Mouse (Mus musculus): ENCODE measurements around the gene Ppp6r3. TPM values are rescaled to one million over a fixed set of nuclear protein-coding genes. Genes with fewer than 3 reads are reported as not detected.

Ppp6r3 gene
- polyA plus RNA-seq, 1 experiment from 2014 or later = 68.7 TPM

- Histone ChIP-seq H3K9me3 (ENCODE audit: control insufficient read depth, low read depth, low read length) (no peaks in the 10 kb centered on the region), H3K9ac (replicated peaks; ENCODE audit: low read depth, low read length) (no peak overlapping the region), H3K4me1 (ENCODE audit: control insufficient read depth, insufficient read depth, low read length) (0 out of 2 replicates have a peak, but pooled peaks cover 4% of the 10 kb centered on the region), H3K4me2 (replicated peaks; ENCODE audit: low read depth, low read length) (no peak overlapping the region), H3K36me3 (ENCODE audit: control insufficient read depth, insufficient read depth, low read length) (peaks cover 2% of the 10 kb centered on the region; the same call in 1 of the 2 replicates), H3K4me3 (ENCODE audit: low read depth, low read length) (no peak overlapping the region), H3K27me3 (ENCODE audit: control insufficient read depth, insufficient read depth, low read length) (no peaks in the 10 kb centered on the region), H3K27ac (ENCODE audit: low read length) (no peak overlapping the region)
- WGBS = 97% methylated on average over 14 of the region's 14 CpGs
- ATAC-seq (ENCODE audit: insufficient number of reproducible peaks, insufficient read depth, low FRiP score, low read depth) = no peak
These were observed 42.8 kb downstream of the Ppp6r3 start for GRCm38 (mm10) chr19:3532717-3533260.

- Histone ChIP-seq H3K27ac (ENCODE audit: low read length) (no peak overlapping the region), H3K4me3 (ENCODE audit: low read depth, low read length) (no peak overlapping the region), H3K9me3 (ENCODE audit: control insufficient read depth, low read depth, low read length) (no peaks in the 10 kb centered on the region), H3K9ac (replicated peaks; ENCODE audit: low read depth, low read length) (no peak overlapping the region), H3K4me2 (replicated peaks; ENCODE audit: low read depth, low read length) (no peak overlapping the region), H3K27me3 (ENCODE audit: control insufficient read depth, insufficient read depth, low read length) (no peaks in the 10 kb centered on the region), H3K36me3 (ENCODE audit: control insufficient read depth, insufficient read depth, low read length) (peaks cover 17% of the 10 kb centered on the region), H3K4me1 (ENCODE audit: control insufficient read depth, insufficient read depth, low read length) (0 out of 2 replicates have a peak, but pooled peaks cover 4% of the 10 kb centered on the region)
- no peak for ATAC-seq (ENCODE audit: insufficient number of reproducible peaks, insufficient read depth, low FRiP score, low read depth)
- 84% methylated on average over 3 of the region's 3 CpGs for WGBS
These were observed 45.8 kb downstream of the Ppp6r3 start for GRCm38 (mm10) chr19:3529781-3530180.

GRCm38 (mm10) chr19:3528646-3529045 lies 46.9 kb downstream of the Ppp6r3 start:
- Histone ChIP-seq H3K4me1 (ENCODE audit: control insufficient read depth, insufficient read depth, low read length) (0 out of 2 replicates have a peak, but pooled peaks cover 4% of the 10 kb centered on the region), H3K27me3 (ENCODE audit: control insufficient read depth, insufficient read depth, low read length) (no peaks in the 10 kb centered on the region), H3K36me3 (ENCODE audit: control insufficient read depth, insufficient read depth, low read length) (peaks cover 20% of the 10 kb centered on the region), H3K4me2 (replicated peaks; ENCODE audit: low read depth, low read length) (no peak overlapping the region), H3K4me3 (ENCODE audit: low read depth, low read length) (no peak overlapping the region), H3K27ac (ENCODE audit: low read length) (no peak overlapping the region), H3K9ac (replicated peaks; ENCODE audit: low read depth, low read length) (no peak overlapping the region), H3K9me3 (ENCODE audit: control insufficient read depth, low read depth, low read length) (no peaks in the 10 kb centered on the region)
- WGBS = 86% methylated on average over 4 of the region's 4 CpGs
- no peak for ATAC-seq (ENCODE audit: insufficient number of reproducible peaks, insufficient read depth, low FRiP score, low read depth)

- H3K36me3 ChIP-seq (ENCODE audit: control insufficient read depth, insufficient read depth, low read length) = peaks cover 23% of the 10 kb centered on the region
- no peak overlapping the region for H3K9ac ChIP-seq (replicated peaks; ENCODE audit: low read depth, low read length)
- H3K27me3 ChIP-seq (ENCODE audit: control insufficient read depth, insufficient read depth, low read length) = no peaks in the 10 kb centered on the region
- no peak overlapping the region for H3K4me3 ChIP-seq (ENCODE audit: low read depth, low read length)
- H3K4me2 ChIP-seq (replicated peaks; ENCODE audit: low read depth, low read length) = no peak overlapping the region
- no peaks in the 10 kb centered on the region for H3K9me3 ChIP-seq (ENCODE audit: control insufficient read depth, low read depth, low read length)
- 98% methylated on average over 4 of the region's 4 CpGs for WGBS
- no peak for ATAC-seq (ENCODE audit: insufficient number of reproducible peaks, insufficient read depth, low FRiP score, low read depth)
- H3K4me1 ChIP-seq (ENCODE audit: control insufficient read depth, insufficient read depth, low read length) = 0 out of 2 replicates have a peak, but pooled peaks cover 4% of the 10 kb centered on the region
- H3K27ac ChIP-seq (ENCODE audit: low read length) = no peak overlapping the region
These were observed 48.0 kb downstream of the Ppp6r3 start for GRCm38 (mm10) chr19:3527531-3527930.

GRCm38 (mm10) chr19:3519471-3520169 lies 55.9 kb downstream of the Ppp6r3 start:
- no peak overlapping the region for H3K27ac ChIP-seq (ENCODE audit: low read length)
- no peak for ATAC-seq (ENCODE audit: insufficient number of reproducible peaks, insufficient read depth, low FRiP score, low read depth)
- no peaks in the 10 kb centered on the region for H3K27me3 ChIP-seq (ENCODE audit: control insufficient read depth, insufficient read depth, low read length)
- no peak overlapping the region for H3K4me2 ChIP-seq (replicated peaks; ENCODE audit: low read depth, low read length)
- H3K4me3 ChIP-seq (ENCODE audit: low read depth, low read length) = no peak overlapping the region
- H3K9me3 ChIP-seq (ENCODE audit: control insufficient read depth, low read depth, low read length) = no peaks in the 10 kb centered on the region
- whole genome bisulfite sequencing = 91% methylated on average over 4 of the region's 4 CpGs
- peaks cover 51% of the 10 kb centered on the region; the same call in 1 of the 2 replicates for H3K36me3 ChIP-seq (ENCODE audit: control insufficient read depth, insufficient read depth, low read length)
- no peaks in the 10 kb centered on the region for H3K4me1 ChIP-seq (ENCODE audit: control insufficient read depth, insufficient read depth, low read length)
- no peak overlapping the region for H3K9ac ChIP-seq (replicated peaks; ENCODE audit: low read depth, low read length)

- Histone ChIP-seq H3K4me2 (replicated peaks; ENCODE audit: low read depth, low read length) (no peak overlapping the region), H3K9ac (replicated peaks; ENCODE audit: low read depth, low read length) (no peak overlapping the region), H3K36me3 (ENCODE audit: control insufficient read depth, insufficient read depth, low read length) (peaks cover 64% of the 10 kb centered on the region), H3K9me3 (ENCODE audit: control insufficient read depth, low read depth, low read length) (no peaks in the 10 kb centered on the region), H3K4me1 (ENCODE audit: control insufficient read depth, insufficient read depth, low read length) (no peaks in the 10 kb centered on the region), H3K4me3 (ENCODE audit: low read depth, low read length) (no peak overlapping the region), H3K27ac (ENCODE audit: low read length) (no peak overlapping the region), H3K27me3 (ENCODE audit: control insufficient read depth, insufficient read depth, low read length) (no peaks in the 10 kb centered on the region)
- ATAC-seq (ENCODE audit: insufficient number of reproducible peaks, insufficient read depth, low FRiP score, low read depth) = no peak
- WGBS = 93% methylated on average over 3 of the region's 3 CpGs
These were observed 78.3 kb downstream of the Ppp6r3 start for GRCm38 (mm10) chr19:3497216-3497615.

GRCm38 (mm10) chr19:3489826-3490225 lies 85.7 kb downstream of the Ppp6r3 start:
- 93% methylated on average over 4 of the region's 4 CpGs for WGBS
- no peaks in the 10 kb centered on the region for H3K27me3 ChIP-seq (ENCODE audit: control insufficient read depth, insufficient read depth, low read length)
- no peaks in the 10 kb centered on the region for H3K9me3 ChIP-seq (ENCODE audit: control insufficient read depth, low read depth, low read length)
- H3K9ac ChIP-seq (replicated peaks; ENCODE audit: low read depth, low read length) = no peak overlapping the region
- H3K27ac ChIP-seq (ENCODE audit: low read length) = no peak overlapping the region
- no peak overlapping the region for H3K4me2 ChIP-seq (replicated peaks; ENCODE audit: low read depth, low read length)
- peaks cover 80% of the 10 kb centered on the region for H3K36me3 ChIP-seq (ENCODE audit: control insufficient read depth, insufficient read depth, low read length)
- ATAC-seq (ENCODE audit: insufficient number of reproducible peaks, insufficient read depth, low FRiP score, low read depth) = no peak
- H3K4me3 ChIP-seq (ENCODE audit: low read depth, low read length) = no peak overlapping the region
- H3K4me1 ChIP-seq (ENCODE audit: control insufficient read depth, insufficient read depth, low read length) = no peaks in the 10 kb centered on the region

GRCm38 (mm10) chr19:3482831-3483230 lies 92.7 kb downstream of the Ppp6r3 start:
- WGBS = 91% methylated on average over 7 of the region's 7 CpGs

More at GRCm38 (mm10) chr19:3482831-3483230, 92.7 kb downstream of the Ppp6r3 start:
- ATAC-seq (ENCODE audit: insufficient number of reproducible peaks, insufficient read depth, low FRiP score, low read depth) = no peak
- Histone ChIP-seq H3K9me3 (ENCODE audit: control insufficient read depth, low read depth, low read length) (no peaks in the 10 kb centered on the region), H3K4me2 (replicated peaks; ENCODE audit: low read depth, low read length) (no peak overlapping the region), H3K27me3 (ENCODE audit: control insufficient read depth, insufficient read depth, low read length) (no peaks in the 10 kb centered on the region), H3K27ac (ENCODE audit: low read length) (no peak overlapping the region), H3K4me3 (ENCODE audit: low read depth, low read length) (no peak overlapping the region), H3K36me3 (ENCODE audit: control insufficient read depth, insufficient read depth, low read length) (peaks cover 70% of the 10 kb centered on the region), H3K4me1 (ENCODE audit: control insufficient read depth, insufficient read depth, low read length) (no peaks in the 10 kb centered on the region), H3K9ac (replicated peaks; ENCODE audit: low read depth, low read length) (no peak overlapping the region)
